ENCODE assay signal across 11 mouse cellular contexts in genomic region chr11:49650994-49651761, GRCm38 (mm10). TPM values are rescaled to one million over a fixed set of nuclear protein-coding genes. Genes with fewer than 3 reads are reported as not detected.
A peak's percentile ranks its signal among the peaks of the same experiment; 100 is the strongest.
DNase-seq lines count a peak whose midpoint lies in the region; ATAC-seq lines count a peak whose summit lies in the region.
"Had no signal": no experiment of that assay in that cellular context is flagged by ENCODE, and none has a peak within 500 bp of the region (broad histone marks: within the 10 kb centered on the region; RNA-seq: fewer than 3 reads in every experiment).

No protein-coding gene starts in this region.

- 0 out of 2 replicates have a peak, but pooled peaks have one; percentile 9 for ATAC-seq in forebrain, embryonic 12.5 days (ENCODE audit: low FRiP score)
- ATAC-seq in forebrain, embryonic 15.5 days (replicated peaks), result no peak
- no peak for ATAC-seq in megakaryocyte, adult 5-6 weeks (ENCODE audit: poor library complexity, severe bottlenecking)
- 0 out of 2 replicates have a peak, but pooled peaks have one; percentile 33 for ATAC-seq in erythroid progenitor cell, adult 5-6 weeks (replicated peaks; ENCODE audit: low FRiP score, poor library complexity, severe bottlenecking)
- ATAC-seq in megakaryocyte-erythroid progenitor cell, adult 5-6 weeks (replicated peaks; ENCODE audit: low FRiP score, low TSS enrichment, poor library complexity, severe bottlenecking), result peak; percentile 82

- DNase-seq in lung, postnatal 36 days, result no peak
- no peak for DNase-seq in spleen, postnatal 10 days (ENCODE audit: low spot score in 2 of 2)

- H3K4me1 ChIP-seq in forebrain, embryonic 12.5 days, result peaks cover 3% of the 10 kb centered on the region; the same call in 1 of the 2 replicates
- H3K4me1 ChIP-seq in forebrain, embryonic 15.5 days, result 0 out of 2 replicates have a peak, but pooled peaks cover 3% of the 10 kb centered on the region
- H3K4me1 ChIP-seq in megakaryocyte, embryonic 14.5 days, result peaks cover 44% of the 10 kb centered on the region

- no peak overlapping the region for H3K4me3 ChIP-seq in forebrain, embryonic 12.5 days (replicated peaks)
- H3K4me3 ChIP-seq in forebrain, embryonic 15.5 days, result no peak overlapping the region
- peak overlapping the region; percentile 68 for H3K4me3 ChIP-seq in megakaryocyte, embryonic 14.5 days (replicated peaks)

- H3K36me3 ChIP-seq in forebrain, embryonic 12.5 days (replicated peaks), result no peaks in the 10 kb centered on the region
- H3K36me3 ChIP-seq in forebrain, embryonic 15.5 days, result no peaks in the 10 kb centered on the region
- H3K36me3 ChIP-seq in megakaryocyte, embryonic 14.5 days (replicated peaks; ENCODE audit: low read length), result no peaks in the 10 kb centered on the region

- H3K9ac ChIP-seq in forebrain, embryonic 12.5 days, result no peak overlapping the region
- no peak overlapping the region for H3K9ac ChIP-seq in forebrain, embryonic 15.5 days (replicated peaks)

- 80% methylated on average over 16 of the region's 16 CpGs for WGBS in forebrain, embryonic 12.5 days
- WGBS in forebrain, embryonic 15.5 days, result 82% methylated on average over 16 of the region's 16 CpGs

- no peak overlapping the region for H3K4me2 ChIP-seq in forebrain, embryonic 12.5 days
- no peak overlapping the region for H3K4me2 ChIP-seq in forebrain, embryonic 15.5 days (replicated peaks)

- H3K27me3 ChIP-seq in forebrain, embryonic 12.5 days, result no peaks in the 10 kb centered on the region
- no peaks in the 10 kb centered on the region for H3K27me3 ChIP-seq in forebrain, embryonic 15.5 days
- H3K27me3 ChIP-seq in megakaryocyte, embryonic 14.5 days (replicated peaks), result peaks cover 32% of the 10 kb centered on the region

- no peaks in the 10 kb centered on the region for H3K9me3 ChIP-seq in forebrain, embryonic 12.5 days
- no peaks in the 10 kb centered on the region for H3K9me3 ChIP-seq in forebrain, embryonic 15.5 days
- H3K9me3 ChIP-seq in megakaryocyte, embryonic 14.5 days, result peaks cover 15% of the 10 kb centered on the region

- H3K27ac ChIP-seq in forebrain, embryonic 12.5 days, result no peak overlapping the region
- H3K27ac ChIP-seq in forebrain, embryonic 15.5 days (replicated peaks), result no peak overlapping the region

RNA-seq across cellular contexts. Expression of gene Scgb3a1, which starts 12.2 kb away (rescaled TPM):
- polyA plus RNA-seq in forebrain, embryonic 12.5 days (2016; fragmentation: Nextera tagmentation; extraction: Ambion mirVana), result not detected in 2 replicates
- not detected in 2 replicates for polyA plus RNA-seq in forebrain, embryonic 15.5 days (2015; fragmentation: Nextera tagmentation; extraction: Ambion mirVana)
- not detected in 2 replicates for polyA plus RNA-seq in megakaryocyte, embryonic 14.5 days (2012; ENCODE audit: insufficient read depth, low replicate concordance)
- total RNA-seq in megakaryocyte, adult 5-6 weeks (2015), result not detected in 2 replicates
- not detected in 2 replicates for total RNA-seq in megakaryocyte, adult 5-6 weeks (2017)
- total RNA-seq in erythroid progenitor cell, adult 5-6 weeks (2015; ENCODE audit: low replicate concordance), result not detected in 2 replicates
- not detected in 2 replicates for total RNA-seq in erythroid progenitor cell, adult 5-6 weeks (2017; ENCODE audit: low replicate concordance)
- total RNA-seq in megakaryocyte-erythroid progenitor cell, adult 5-6 weeks (2014; fragmentation: Nextera tagmentation), result not detected in 2 replicates
- not detected in 2 replicates for total RNA-seq in megakaryocyte-erythroid progenitor cell, adult 5-6 weeks (2017)
- total RNA-seq: layer of hippocampus, adult 18-20 months had no signal
- polyA plus RNA-seq: C2C12; gonadal fat pad, adult 2 months had no signal

RNA-seq across cellular contexts. Expression of gene Flt4, which starts 42.1 kb away (rescaled TPM):
- polyA plus RNA-seq in forebrain, embryonic 12.5 days (2016; fragmentation: Nextera tagmentation; extraction: Ambion mirVana), result 2.1 and 2.3 TPM in 2 replicates
- 1.4 TPM in 2 replicates for polyA plus RNA-seq in forebrain, embryonic 15.5 days (2015; fragmentation: Nextera tagmentation; extraction: Ambion mirVana)
- polyA plus RNA-seq in megakaryocyte, embryonic 14.5 days (2012; ENCODE audit: insufficient read depth, low replicate concordance), result 0.01 TPM in 1 of 2 replicates, not detected in the other
- 0.09 TPM in 1 of 2 replicates, not detected in the other for total RNA-seq in megakaryocyte, adult 5-6 weeks (2015)
- total RNA-seq in megakaryocyte, adult 5-6 weeks (2017), result not detected in 2 replicates
- total RNA-seq in erythroid progenitor cell, adult 5-6 weeks (2015; ENCODE audit: low replicate concordance), result 0.36 TPM in 1 of 2 replicates, not detected in the other
- total RNA-seq in erythroid progenitor cell, adult 5-6 weeks (2017; ENCODE audit: low replicate concordance), result not detected in 2 replicates
- not detected in 2 replicates for total RNA-seq in megakaryocyte-erythroid progenitor cell, adult 5-6 weeks (2014; fragmentation: Nextera tagmentation)
- not detected in 2 replicates for total RNA-seq in megakaryocyte-erythroid progenitor cell, adult 5-6 weeks (2017)

Comparison
In these comparisons a context has a peak if more than half of its experiments do, and no peak if none do; other contexts are left out.
1. ATAC-seq: peak in forebrain, embryonic 12.5 days (single experiment), erythroid progenitor cell, adult 5-6 weeks (single experiment) and megakaryocyte-erythroid progenitor cell, adult 5-6 weeks (single experiment); none in forebrain, embryonic 15.5 days (single experiment) and megakaryocyte, adult 5-6 weeks (single experiment).